Mouse (Mus musculus): ENCODE results near the gene Gm28048. TPM values are rescaled to one million over a fixed set of nuclear protein-coding genes. Genes with fewer than 3 reads are reported as not detected.

Gm28048 gene
- polyA plus RNA-seq, 1 experiment, result 1.9 TPM

DNA sequence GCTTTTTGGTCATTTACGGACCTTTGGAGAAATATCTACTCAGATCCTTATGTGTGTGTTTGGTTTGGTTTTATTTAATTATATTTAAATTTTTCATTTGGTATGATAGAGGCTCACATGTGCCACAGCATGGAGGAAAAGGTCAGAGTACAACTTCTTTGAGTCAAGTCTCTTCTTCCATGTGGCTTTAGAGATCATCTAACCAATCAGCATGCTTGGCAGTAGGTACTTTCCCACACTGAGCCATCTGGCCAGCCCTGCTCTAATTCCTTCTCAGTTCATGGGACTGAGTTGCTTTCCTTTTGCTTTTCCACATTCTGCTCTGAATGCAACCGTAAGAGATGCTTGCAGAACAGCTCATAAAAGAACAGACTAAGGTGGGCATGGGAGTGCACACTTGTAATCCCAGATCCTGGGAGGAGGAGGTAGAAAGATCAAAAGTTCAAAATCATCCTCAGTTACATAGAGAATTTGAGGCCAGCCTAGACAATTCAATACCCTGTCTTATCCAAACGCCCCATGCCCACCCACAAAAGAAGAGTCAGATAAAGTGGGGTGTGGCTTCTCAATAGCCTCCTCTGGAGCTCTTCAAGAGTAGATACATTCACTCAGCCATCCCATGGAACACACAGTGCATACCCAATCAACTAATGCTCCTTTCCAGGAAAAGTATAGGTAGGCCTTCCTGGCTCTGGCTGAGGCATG is 188.6 kb downstream of the Gm28048 start:
- H3K4me3 ChIP-seq, result no peak overlapping the region
- no peaks in the 10 kb centered on the region for H3K36me3 ChIP-seq (ENCODE audit: control insufficient read depth, insufficient read depth)
- no peak for TF ChIP-seq E2F4 (IDR thresholded peaks at IDR 0.05; ENCODE audit: insufficient read depth)
- TF ChIP-seq POLR2AphosphoS2 (IDR thresholded peaks at IDR 0.05; ENCODE audit: insufficient read length, low read depth), result no peak
- no peak for TF ChIP-seq REST (IDR thresholded peaks at IDR 0.05; ENCODE audit: insufficient read depth, insufficient read length)
- TF ChIP-seq CEBPB (IDR thresholded peaks at IDR 0.05; ENCODE audit: insufficient read depth, poor library complexity, severe bottlenecking), result no peak
- no peak for TF ChIP-seq TCF3 (IDR thresholded peaks at IDR 0.05; ENCODE audit: insufficient read length, low read depth)
- no peak for TF ChIP-seq POLR2A (IDR thresholded peaks at IDR 0.05; ENCODE audit: insufficient read length, low read depth)
- no peak for TF ChIP-seq TCF12 (IDR thresholded peaks at IDR 0.05; ENCODE audit: insufficient read depth, poor library complexity, severe bottlenecking)
- no peak for TF ChIP-seq MYOG (IDR thresholded peaks at IDR 0.05; ENCODE audit: control insufficient read depth in 1 of 3, insufficient read depth in 1 of 3, insufficient read length in 2 of 3, low read depth in 2 of 3)
- no peak for TF ChIP-seq MYOD1 (IDR thresholded peaks at IDR 0.05; ENCODE audit: control insufficient read depth in 1 of 3, insufficient read length in 2 of 3, low read depth in 2 of 3)
- no peak for TF ChIP-seq SRF (IDR thresholded peaks at IDR 0.05; ENCODE audit: control insufficient read depth, insufficient read length, low read depth)
- TF ChIP-seq USF1 (IDR thresholded peaks at IDR 0.05; ENCODE audit: low read depth), result no peak
- TF ChIP-seq MAX (IDR thresholded peaks at IDR 0.05; ENCODE audit: low read depth), result no peak
- no peak overlapping the region for H3ac ChIP-seq (ENCODE audit: control insufficient read depth, insufficient read length)
- no peaks in the 10 kb centered on the region for H3K79me2 ChIP-seq (ENCODE audit: control insufficient read depth, insufficient read depth)
- H3K27me3 ChIP-seq (ENCODE audit: control insufficient read depth, insufficient read depth, insufficient read length), result no peaks in the 10 kb centered on the region
- H3K4me2 ChIP-seq (ENCODE audit: low read depth), result no peak overlapping the region

GRCm38 (mm10) chr11:22792149-22792548 is 189.7 kb downstream of the Gm28048 start:
- H3K4me3 ChIP-seq, result no peak overlapping the region
- no peak overlapping the region for H3K4me2 ChIP-seq (ENCODE audit: low read depth)
- no peaks in the 10 kb centered on the region for H3K36me3 ChIP-seq (ENCODE audit: control insufficient read depth, insufficient read depth)
- TF ChIP-seq POLR2AphosphoS2 (IDR thresholded peaks at IDR 0.05; ENCODE audit: insufficient read length, low read depth), result no peak
- H3ac ChIP-seq (ENCODE audit: control insufficient read depth, insufficient read length), result no peak overlapping the region
- H3K27me3 ChIP-seq (ENCODE audit: control insufficient read depth, insufficient read depth, insufficient read length), result no peaks in the 10 kb centered on the region
- no peaks in the 10 kb centered on the region for H3K79me2 ChIP-seq (ENCODE audit: control insufficient read depth, insufficient read depth)

- H3K36me3 ChIP-seq (ENCODE audit: control insufficient read depth, insufficient read depth), result no peaks in the 10 kb centered on the region
- no peaks in the 10 kb centered on the region for H3K79me2 ChIP-seq (ENCODE audit: control insufficient read depth, insufficient read depth)
- H3K27me3 ChIP-seq (ENCODE audit: control insufficient read depth, insufficient read depth, insufficient read length), result no peaks in the 10 kb centered on the region
- no peak for TF ChIP-seq POLR2A (IDR thresholded peaks at IDR 0.05; ENCODE audit: insufficient read length, low read depth)
- H3K4me3 ChIP-seq, result no peak overlapping the region
- no peak overlapping the region for H3K4me2 ChIP-seq (ENCODE audit: low read depth)
- H3ac ChIP-seq (ENCODE audit: control insufficient read depth, insufficient read length), result no peak overlapping the region
These were observed 190.2 kb downstream of the Gm28048 start for GRCm38 (mm10) chr11:22791726-22792125.

DNA sequence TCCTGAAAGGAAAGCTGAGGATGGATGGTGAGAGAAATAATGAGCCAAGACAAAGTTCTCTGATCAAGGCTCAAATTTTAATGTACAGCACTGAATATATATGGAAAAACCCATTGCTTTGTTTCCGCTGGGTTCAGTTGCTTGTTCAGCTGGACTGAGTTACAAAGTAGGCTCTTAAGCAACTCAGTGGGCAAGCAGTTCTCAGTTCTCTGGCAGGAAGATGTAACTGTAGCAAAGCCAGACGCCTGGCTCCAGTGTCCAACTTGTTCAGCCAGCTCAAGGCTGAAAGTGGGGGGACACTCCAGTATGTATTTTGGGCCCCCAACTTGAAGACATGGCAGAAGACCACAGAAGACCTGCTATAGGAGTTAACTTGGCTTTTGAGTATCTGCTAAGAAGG is 194.1 kb downstream of the Gm28048 start:
- H3ac ChIP-seq (ENCODE audit: control insufficient read depth, insufficient read length), result no peak overlapping the region
- H3K4me3 ChIP-seq, result no peak overlapping the region
- no peak overlapping the region for H3K4me2 ChIP-seq (ENCODE audit: low read depth)
- no peaks in the 10 kb centered on the region for H3K79me2 ChIP-seq (ENCODE audit: control insufficient read depth, insufficient read depth)
- H3K36me3 ChIP-seq (ENCODE audit: control insufficient read depth, insufficient read depth), result no peaks in the 10 kb centered on the region
- no peak for TF ChIP-seq REST (IDR thresholded peaks at IDR 0.05; ENCODE audit: insufficient read depth, insufficient read length)
- no peak for TF ChIP-seq MYOG (IDR thresholded peaks at IDR 0.05; ENCODE audit: control insufficient read depth in 1 of 3, insufficient read depth in 1 of 3, insufficient read length in 2 of 3, low read depth in 2 of 3)
- TF ChIP-seq TCF3 (IDR thresholded peaks at IDR 0.05; ENCODE audit: insufficient read length, low read depth), result no peak
- no peak for TF ChIP-seq MYOD1 (IDR thresholded peaks at IDR 0.05; ENCODE audit: control insufficient read depth in 1 of 3, insufficient read length in 2 of 3, low read depth in 2 of 3)
- TF ChIP-seq TCF12 (IDR thresholded peaks at IDR 0.05; ENCODE audit: insufficient read depth, poor library complexity, severe bottlenecking), result no peak
- TF ChIP-seq E2F4 (IDR thresholded peaks at IDR 0.05; ENCODE audit: insufficient read depth), result no peak
- no peak for TF ChIP-seq MAX (IDR thresholded peaks at IDR 0.05; ENCODE audit: low read depth)
- TF ChIP-seq POLR2A (IDR thresholded peaks at IDR 0.05; ENCODE audit: insufficient read length, low read depth), result no peak
- no peak for TF ChIP-seq USF1 (IDR thresholded peaks at IDR 0.05; ENCODE audit: low read depth)
- H3K27me3 ChIP-seq (ENCODE audit: control insufficient read depth, insufficient read depth, insufficient read length), result no peaks in the 10 kb centered on the region

Other genes starting within 250 kb of the Gm28048 start
- gene B3gnt2, start 121.1 kb downstream of the Gm28048 start, polyA plus RNA-seq (2012; fragmentation: generic; extraction: Trizol), result 13.1 TPM
- 5.6 TPM for gene Zrsr1, start 10.1 kb downstream of the Gm28048 start, polyA plus RNA-seq (2012; fragmentation: generic; extraction: Trizol)
- gene Commd1, start 292 bp upstream of the Gm28048 start, polyA plus RNA-seq (2012; fragmentation: generic; extraction: Trizol), result 174 TPM
- 187 TPM for gene Cct4, start 8.4 kb upstream of the Gm28048 start, polyA plus RNA-seq (2012; fragmentation: generic; extraction: Trizol)
- gene Fam161a, start 25.4 kb upstream of the Gm28048 start, polyA plus RNA-seq (2012; fragmentation: generic; extraction: Trizol), result 0.77 TPM